Mouse (Mus musculus): ENCODE results near the gene Ostm1.

- no peak for TF ChIP-seq CTCF (IDR thresholded peaks at IDR 0.05; ENCODE audit: extremely low read depth, insufficient read length, insufficient replicate concordance, low read depth, low read length)
- TF ChIP-seq POLR2A (IDR thresholded peaks at IDR 0.05; ENCODE audit: low read depth, low read length), result no peak
Observed at GRCm38 (mm10) chr10:42680582-42681001, 97.0 kb downstream of the Ostm1 start.
